Mouse (Mus musculus): ENCODE data around the gene Kif3a.

- TF ChIP-seq POLR2A (IDR thresholded peaks at IDR 0.05; ENCODE audit: extremely low read depth, insufficient read depth, low read length) (no peak), CTCF (IDR thresholded peaks at IDR 0.05; ENCODE audit: extremely low read depth, insufficient read depth, low read length) (no peak)
Measured at GRCm38 (mm10) chr11:53522930-53523329, 44.2 kb upstream of the Kif3a start.
